Mouse (Mus musculus) midbrain, embryonic 10.5 days (tissue): ENCODE data around the gene Adarb1. TPM values are rescaled to one million over a fixed set of nuclear protein-coding genes. Genes with fewer than 3 reads are reported as not detected.
A peak's percentile ranks its signal among the peaks of the same experiment; 100 is the strongest.

Experiments used
- DNase-seq: peaks from one replicate; pipeline ENCODE4 v3.0.0-alpha.2; 2017; ENCODE audit warnings: low spot score
- H3K27ac ChIP-seq: fragments of 300-500 bp; sonication (generic); replicated peaks from 2 replicates; pipeline ENCODE4 v1.5.1; 2016; ENCODE audit warnings: mild to moderate bottlenecking
- H3K27me3 ChIP-seq: fragments of 300-500 bp; sonication (generic); 2 replicates; pipeline ENCODE4 v1.6.1; 2016; ENCODE audit warnings: low read depth, mild to moderate bottlenecking; ENCODE audit not compliant: poor library complexity, severe bottlenecking
- H3K36me3 ChIP-seq: fragments of 300-500 bp; sonication (generic); 2 replicates; pipeline ENCODE4 v1.6.1; 2016; ENCODE audit warnings: mild to moderate bottlenecking, moderate library complexity
- H3K4me1 ChIP-seq: fragments of 300-500 bp; sonication (generic); 2 replicates; pipeline ENCODE4 v1.6.1; 2016
- H3K4me3 ChIP-seq: fragments of 300-500 bp; sonication (generic); 2 replicates; pipeline ENCODE4 v1.5.1; 2016; ENCODE audit warnings: mild to moderate bottlenecking, moderate library complexity
- H3K9me3 ChIP-seq: fragments of 300-500 bp; sonication (generic); replicated peaks from 2 replicates; pipeline ENCODE4 v1.6.1; 2016; ENCODE audit warnings: mild to moderate bottlenecking
- WGBS: fragments of 180-500 bp; shearing (Covaris S2); methylation state at CpG from one replicate; pipeline ENCODE4 v1.1.7; 2016; 5-methylcytosine and 5-hydroxymethylcytosine counted together
- polyA plus RNA-seq: library from polyadenylated mRNA; unstranded; fragments of >200 nt; fragmentation: Nextera tagmentation; extraction: Ambion mirVana; gene quantifications from 2 replicates; pipeline ENCODE4 v1.2.1, GENCODE M21; 2016

Adarb1 gene
- polyA plus RNA-seq, 1 experiment from 2014 or later, result 6.1 TPM

DNA sequence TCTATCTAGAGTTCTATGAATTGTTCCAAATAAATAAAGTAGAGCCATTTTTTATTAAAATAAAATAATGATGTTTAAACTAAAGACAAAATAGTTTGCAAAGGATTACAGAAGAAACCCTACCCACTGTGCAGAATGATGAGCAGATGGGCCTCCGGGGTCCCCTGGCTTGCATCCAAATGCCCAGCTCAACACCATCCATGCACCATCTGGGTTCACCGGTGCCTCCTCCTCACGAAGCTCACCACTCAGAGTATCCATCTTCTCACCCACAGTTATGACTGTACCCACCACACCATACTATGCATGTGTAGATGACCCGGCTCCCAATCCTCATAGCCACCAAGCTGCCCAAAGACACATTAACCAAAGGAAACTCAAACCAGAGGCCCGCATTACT lies 18.1 kb downstream of the Adarb1 start:
- Histone ChIP-seq H3K9me3 (no peaks in the 10 kb centered on the region), H3K27ac (no peak overlapping the region), H3K4me3 (no peak overlapping the region), H3K27me3 (no peaks in the 10 kb centered on the region), H3K4me1 (peaks cover 8% of the 10 kb centered on the region; the same call in 1 of the 2 replicates), H3K36me3 (no peaks in the 10 kb centered on the region)
- WGBS, result 91% methylated on average over 5 of the region's 5 CpGs
- no peak for DNase-seq

DNA sequence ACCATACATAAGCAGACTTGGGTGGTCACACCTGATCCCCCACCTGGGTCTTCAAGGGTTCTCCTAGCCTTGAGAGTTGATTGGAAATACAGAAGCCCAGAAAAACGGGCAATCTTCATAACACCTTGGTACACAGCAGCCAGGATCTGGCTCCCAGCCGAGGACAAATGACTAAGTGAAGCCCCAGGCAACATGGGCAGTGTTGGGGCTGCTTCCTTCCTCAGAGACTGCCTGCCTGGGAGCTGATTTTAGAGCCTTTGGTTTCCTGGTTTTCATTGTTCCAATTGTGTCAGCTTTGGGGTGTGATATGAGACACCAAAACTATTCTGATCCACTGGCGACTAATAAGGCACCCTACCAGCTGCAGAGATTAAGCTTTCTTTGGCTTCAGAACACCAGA lies 20.0 kb downstream of the Adarb1 start:
- peaks cover 8% of the 10 kb centered on the region; the same call in 1 of the 2 replicates for H3K4me1 ChIP-seq
- no peak overlapping the region for H3K4me3 ChIP-seq
- 0 out of 2 replicates have a peak overlapping the region, but pooled peaks have one; percentile 1 for H3K27ac ChIP-seq
- no peaks in the 10 kb centered on the region for H3K9me3 ChIP-seq
- WGBS, result 72% methylated on average over 3 of the region's 3 CpGs
- no peaks in the 10 kb centered on the region for H3K27me3 ChIP-seq
- H3K36me3 ChIP-seq, result no peaks in the 10 kb centered on the region
- DNase-seq, result no peak

DNA sequence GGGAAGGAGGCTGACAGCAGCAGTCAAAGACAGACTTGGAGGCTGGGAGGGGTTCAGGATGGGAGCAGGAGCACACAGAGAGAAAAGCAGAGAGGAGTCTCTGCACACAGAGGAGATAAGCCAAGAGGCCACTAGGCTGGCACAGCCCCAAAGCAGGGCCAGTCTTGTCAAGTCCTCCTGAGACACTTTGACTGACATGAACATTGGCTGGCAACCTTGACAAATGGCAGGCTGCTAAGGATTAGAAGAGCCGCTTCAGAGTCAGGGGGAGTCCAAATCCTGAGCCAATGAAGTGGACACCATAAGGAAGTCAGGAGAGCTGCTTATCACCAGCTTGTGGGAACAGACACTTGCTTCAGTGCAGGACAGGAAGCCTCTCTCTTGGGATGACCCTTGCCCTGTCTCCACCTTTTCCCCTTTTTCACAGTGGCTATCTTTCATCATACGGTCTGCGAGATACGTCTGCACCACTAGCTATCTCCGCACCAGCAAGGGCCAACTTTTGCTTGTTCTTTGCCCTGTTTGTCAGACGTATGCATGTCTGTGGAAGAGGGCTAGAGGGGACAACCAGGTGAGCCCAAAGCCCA lies 20.9 kb downstream of the Adarb1 start:
- WGBS, result 88% methylated on average over 6 of the region's 6 CpGs
- no peaks in the 10 kb centered on the region for H3K27me3 ChIP-seq
- no peaks in the 10 kb centered on the region for H3K9me3 ChIP-seq
- no peaks in the 10 kb centered on the region for H3K36me3 ChIP-seq
- no peak overlapping the region for H3K4me3 ChIP-seq
- peaks cover 8% of the 10 kb centered on the region; the same call in 1 of the 2 replicates for H3K4me1 ChIP-seq
- no peak overlapping the region for H3K27ac ChIP-seq
- no peak for DNase-seq

DNA sequence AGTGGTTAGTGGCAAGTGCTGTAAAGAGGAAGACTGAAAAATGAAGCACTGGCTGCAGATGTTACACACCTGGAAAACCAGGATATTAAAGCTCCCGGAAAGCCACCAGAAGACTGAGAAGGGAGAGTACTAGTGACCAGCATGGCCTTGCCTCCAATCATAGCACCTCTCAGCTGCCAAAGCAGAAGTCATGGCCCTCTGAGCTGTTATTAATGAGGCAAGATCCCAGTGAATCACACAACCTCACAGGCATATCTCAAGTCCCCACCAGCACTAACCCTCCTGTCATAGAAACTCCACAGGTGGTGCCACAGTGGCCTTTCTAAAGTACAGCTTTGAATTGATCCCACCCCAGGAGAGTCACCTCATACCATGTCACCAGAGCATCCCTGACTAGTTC lies 22.1 kb downstream of the Adarb1 start:
- WGBS, result 93% methylated on average over 1 of the region's 1 CpGs
- DNase-seq, result no peak
- Histone ChIP-seq H3K27me3 (no peaks in the 10 kb centered on the region), H3K4me3 (no peak overlapping the region), H3K4me1 (peaks cover 8% of the 10 kb centered on the region; the same call in 1 of the 2 replicates), H3K9me3 (no peaks in the 10 kb centered on the region), H3K36me3 (no peaks in the 10 kb centered on the region), H3K27ac (no peak overlapping the region)

GRCm38 (mm10) chr10:77391072-77391471 lies 27.0 kb downstream of the Adarb1 start:
- no peak for DNase-seq
- H3K9me3 ChIP-seq, result no peaks in the 10 kb centered on the region
- no peak overlapping the region for H3K27ac ChIP-seq
- H3K27me3 ChIP-seq, result no peaks in the 10 kb centered on the region
- WGBS, result 91% methylated on average over 6 of the region's 6 CpGs
- no peaks in the 10 kb centered on the region for H3K4me1 ChIP-seq
- H3K36me3 ChIP-seq, result no peaks in the 10 kb centered on the region
- H3K4me3 ChIP-seq, result no peak overlapping the region

GRCm38 (mm10) chr10:77387558-77387957 lies 30.5 kb downstream of the Adarb1 start:
- WGBS, result 88% methylated on average over 1 of the region's 1 CpGs
- H3K27me3 ChIP-seq, result no peaks in the 10 kb centered on the region
- H3K4me3 ChIP-seq, result no peak overlapping the region
- H3K9me3 ChIP-seq, result no peaks in the 10 kb centered on the region
- no peaks in the 10 kb centered on the region for H3K36me3 ChIP-seq
- no peak for DNase-seq
- H3K27ac ChIP-seq, result no peak overlapping the region
- H3K4me1 ChIP-seq, result 0 out of 2 replicates have a peak, but pooled peaks cover 4% of the 10 kb centered on the region

DNA sequence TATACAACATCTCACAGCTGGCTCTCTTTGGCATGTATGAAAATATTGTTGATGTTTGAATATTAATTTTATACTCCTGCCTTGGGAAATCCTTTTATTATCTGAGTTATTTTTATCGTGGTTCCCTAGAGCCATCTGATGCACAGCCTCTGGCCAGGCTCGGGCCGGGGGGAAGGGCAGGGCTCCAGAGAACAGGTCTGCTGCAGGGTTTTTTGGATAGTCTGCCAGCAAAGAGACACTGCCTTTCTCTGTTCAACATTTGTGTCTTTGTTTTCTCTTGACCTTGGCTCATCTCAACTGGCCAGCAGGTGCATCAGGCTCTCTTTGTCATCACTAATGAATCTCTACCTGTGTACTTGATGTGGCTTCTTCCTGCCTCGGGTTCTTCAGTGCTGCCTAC lies 32.3 kb downstream of the Adarb1 start:
- no peaks in the 10 kb centered on the region for H3K9me3 ChIP-seq
- no peak overlapping the region for H3K4me3 ChIP-seq
- no peak overlapping the region for H3K27ac ChIP-seq
- no peak for DNase-seq
- peaks cover 11% of the 10 kb centered on the region; the same call in 1 of the 2 replicates for H3K4me1 ChIP-seq
- 92% methylated on average over 4 of the region's 4 CpGs for WGBS
- no peaks in the 10 kb centered on the region for H3K36me3 ChIP-seq
- no peaks in the 10 kb centered on the region for H3K27me3 ChIP-seq

GRCm38 (mm10) chr10:77383045-77383444 lies 35.0 kb downstream of the Adarb1 start:
- Histone ChIP-seq H3K9me3 (no peaks in the 10 kb centered on the region), H3K27me3 (no peaks in the 10 kb centered on the region), H3K27ac (no peak overlapping the region), H3K4me3 (no peak overlapping the region), H3K36me3 (no peaks in the 10 kb centered on the region), H3K4me1 (peaks cover 14% of the 10 kb centered on the region; the same call in 1 of the 2 replicates)
- WGBS, result 89% methylated on average over 8 of the region's 8 CpGs
- DNase-seq, result no peak

DNA sequence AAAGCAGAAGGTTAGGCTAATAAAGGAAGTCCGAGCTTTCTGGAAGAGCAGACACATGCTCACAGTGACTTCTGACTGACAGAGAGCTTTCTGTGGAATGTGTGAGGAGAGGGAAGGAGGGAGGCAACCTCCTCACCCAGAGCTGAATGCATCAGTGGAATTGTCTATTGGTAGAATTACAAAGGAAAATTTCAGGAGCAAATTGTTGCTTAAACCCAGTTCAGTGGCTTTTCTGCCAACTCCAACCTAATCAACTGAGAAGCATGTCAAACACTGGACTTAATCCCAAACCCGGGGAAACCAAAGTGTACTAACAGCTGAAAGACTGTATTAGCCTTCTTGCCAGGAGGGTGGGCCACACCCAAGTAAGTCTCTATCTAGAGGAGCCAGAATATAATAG lies 36.9 kb downstream of the Adarb1 start:
- Histone ChIP-seq H3K27me3 (no peaks in the 10 kb centered on the region), H3K27ac (no peak overlapping the region), H3K4me3 (no peak overlapping the region), H3K4me1 (peaks cover 14% of the 10 kb centered on the region; the same call in 1 of the 2 replicates), H3K9me3 (no peaks in the 10 kb centered on the region), H3K36me3 (no peaks in the 10 kb centered on the region)
- DNase-seq, result no peak
- WGBS, result 52% methylated on average over 2 of the region's 2 CpGs

GRCm38 (mm10) chr10:77380716-77381115 lies 37.4 kb downstream of the Adarb1 start:
- no peaks in the 10 kb centered on the region for H3K27me3 ChIP-seq
- DNase-seq, result no peak
- no peaks in the 10 kb centered on the region for H3K9me3 ChIP-seq
- H3K4me1 ChIP-seq, result peaks cover 14% of the 10 kb centered on the region; the same call in 1 of the 2 replicates
- WGBS, result 75% methylated on average over 6 of the region's 6 CpGs
- H3K27ac ChIP-seq, result no peak overlapping the region
- no peak overlapping the region for H3K4me3 ChIP-seq
- H3K36me3 ChIP-seq, result no peaks in the 10 kb centered on the region

GRCm38 (mm10) chr10:77379199-77379598 lies 38.9 kb downstream of the Adarb1 start:
- H3K27ac ChIP-seq, result no peak overlapping the region
- 96% methylated on average over 4 of the region's 4 CpGs for WGBS
- H3K9me3 ChIP-seq, result no peaks in the 10 kb centered on the region
- H3K36me3 ChIP-seq, result no peaks in the 10 kb centered on the region
- peaks cover 14% of the 10 kb centered on the region; the same call in 1 of the 2 replicates for H3K4me1 ChIP-seq
- no peak overlapping the region for H3K4me3 ChIP-seq
- no peaks in the 10 kb centered on the region for H3K27me3 ChIP-seq
- DNase-seq, result no peak

GRCm38 (mm10) chr10:77376056-77376455 lies 42.0 kb downstream of the Adarb1 start:
- H3K4me1 ChIP-seq, result peaks cover 6% of the 10 kb centered on the region; the same call in 1 of the 2 replicates
- H3K27ac ChIP-seq, result no peak overlapping the region
- WGBS, result 89% methylated on average over 1 of the region's 1 CpGs
- H3K9me3 ChIP-seq, result no peaks in the 10 kb centered on the region
- no peak for DNase-seq
- no peak overlapping the region for H3K4me3 ChIP-seq
- no peaks in the 10 kb centered on the region for H3K36me3 ChIP-seq
- H3K27me3 ChIP-seq, result no peaks in the 10 kb centered on the region

DNA sequence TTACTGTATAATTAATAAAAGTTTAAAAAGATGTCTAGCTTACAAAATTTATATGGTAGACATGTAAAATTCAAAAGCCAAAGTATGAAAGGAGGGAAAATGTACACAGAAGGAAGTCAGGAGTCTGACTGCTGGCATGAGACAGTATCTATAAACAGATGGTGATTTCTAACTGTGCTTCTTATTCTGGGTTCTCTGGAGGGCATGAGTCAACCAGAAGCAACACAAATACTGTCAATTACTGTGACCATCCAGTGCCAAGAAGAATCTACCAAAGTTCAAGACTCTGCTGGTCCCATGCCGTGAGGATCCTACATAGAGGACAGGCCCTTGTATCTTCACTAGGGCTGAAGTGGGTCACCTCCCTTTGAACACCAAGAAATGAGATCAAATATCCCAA lies 43.1 kb downstream of the Adarb1 start:
- H3K4me1 ChIP-seq, result peaks cover 7% of the 10 kb centered on the region
- 82% methylated on average over 1 of the region's 1 CpGs for WGBS
- H3K27ac ChIP-seq, result no peak overlapping the region
- no peak for DNase-seq
- no peaks in the 10 kb centered on the region for H3K9me3 ChIP-seq
- no peaks in the 10 kb centered on the region for H3K36me3 ChIP-seq
- H3K27me3 ChIP-seq, result no peaks in the 10 kb centered on the region
- H3K4me3 ChIP-seq, result no peak overlapping the region
